Mouse (Mus musculus) C2C12 (cell line): Measurements from ENCODE around the gene Ppp1r14b. TPM values are rescaled to one million over a fixed set of nuclear protein-coding genes. Genes with fewer than 3 reads are reported as not detected.

Source experiments
- H3K27me3 ChIP-seq: one replicate; pipeline ENCODE4 v1.6.1; 2011; ENCODE audit not compliant: control insufficient read depth, insufficient read depth, insufficient read length
- H3K36me3 ChIP-seq: one replicate; pipeline ENCODE4 v1.6.1; 2011; ENCODE audit not compliant: control insufficient read depth, insufficient read depth
- H3K4me3 ChIP-seq: one replicate; pipeline ENCODE4 v1.5.1; 2011; ENCODE audit warnings: mild to moderate bottlenecking, control low read depth; ENCODE audit not compliant: poor library complexity, insufficient read depth, severe bottlenecking
- H3K79me2 ChIP-seq: one replicate; pipeline ENCODE4 v1.6.1; 2011; ENCODE audit not compliant: control insufficient read depth, insufficient read depth
- H3K79me3 ChIP-seq: one replicate; pipeline ENCODE4 v1.6.1; 2011; ENCODE audit warnings: low read depth, control low read depth
- H3ac ChIP-seq: one replicate; pipeline ENCODE3; 2011; ENCODE audit warnings: low read depth; ENCODE audit not compliant: control insufficient read depth, insufficient read length
- CEBPB ChIP-seq: IDR thresholded peaks from one replicate; pipeline ENCODE4 v1.6.1; 2011; ENCODE audit warnings: low read depth, mild to moderate bottlenecking, control low read depth, moderate library complexity
- CTCF ChIP-seq: IDR thresholded peaks from one replicate; pipeline ENCODE4 v1.5.1; 2011; ENCODE audit not compliant: control insufficient read depth, insufficient read depth, insufficient read length
- FOSL1 ChIP-seq: IDR thresholded peaks from one replicate; pipeline ENCODE4 v1.8.0; 2011; ENCODE audit warnings: mild to moderate bottlenecking, low read length; ENCODE audit not compliant: poor library complexity, insufficient read depth, severe bottlenecking
- MAX ChIP-seq: IDR thresholded peaks from one replicate; pipeline ENCODE4 v1.6.1; 2011; ENCODE audit warnings: mild to moderate bottlenecking, control low read depth
- MYOD1 ChIP-seq: IDR thresholded peaks from one replicate; pipeline ENCODE4 v1.6.1; 2011; ENCODE audit warnings: low read depth; ENCODE audit not compliant: control insufficient read depth, insufficient read length
- MYOG ChIP-seq: IDR thresholded peaks from one replicate; pipeline ENCODE4 v1.6.1; 2011; ENCODE audit not compliant: control insufficient read depth, insufficient read length; ENCODE audit errors: extremely low read depth
- USF1 ChIP-seq: IDR thresholded peaks from one replicate; pipeline ENCODE4 v1.6.1; 2011; ENCODE audit warnings: low read depth, mild to moderate bottlenecking, control low read depth, moderate library complexity
- polyA plus RNA-seq: library from polyadenylated mRNA; unstranded; fragments of >200 nt; fragmentation: generic; extraction: Trizol; gene quantifications from one replicate; pipeline ENCODE4 v1.2.1, GENCODE M21; 2012; ENCODE audit warnings: missing spikeins

The Ppp1r14b gene
- polyA plus RNA-seq, 1 experiment, result 1,811 TPM

DNA sequence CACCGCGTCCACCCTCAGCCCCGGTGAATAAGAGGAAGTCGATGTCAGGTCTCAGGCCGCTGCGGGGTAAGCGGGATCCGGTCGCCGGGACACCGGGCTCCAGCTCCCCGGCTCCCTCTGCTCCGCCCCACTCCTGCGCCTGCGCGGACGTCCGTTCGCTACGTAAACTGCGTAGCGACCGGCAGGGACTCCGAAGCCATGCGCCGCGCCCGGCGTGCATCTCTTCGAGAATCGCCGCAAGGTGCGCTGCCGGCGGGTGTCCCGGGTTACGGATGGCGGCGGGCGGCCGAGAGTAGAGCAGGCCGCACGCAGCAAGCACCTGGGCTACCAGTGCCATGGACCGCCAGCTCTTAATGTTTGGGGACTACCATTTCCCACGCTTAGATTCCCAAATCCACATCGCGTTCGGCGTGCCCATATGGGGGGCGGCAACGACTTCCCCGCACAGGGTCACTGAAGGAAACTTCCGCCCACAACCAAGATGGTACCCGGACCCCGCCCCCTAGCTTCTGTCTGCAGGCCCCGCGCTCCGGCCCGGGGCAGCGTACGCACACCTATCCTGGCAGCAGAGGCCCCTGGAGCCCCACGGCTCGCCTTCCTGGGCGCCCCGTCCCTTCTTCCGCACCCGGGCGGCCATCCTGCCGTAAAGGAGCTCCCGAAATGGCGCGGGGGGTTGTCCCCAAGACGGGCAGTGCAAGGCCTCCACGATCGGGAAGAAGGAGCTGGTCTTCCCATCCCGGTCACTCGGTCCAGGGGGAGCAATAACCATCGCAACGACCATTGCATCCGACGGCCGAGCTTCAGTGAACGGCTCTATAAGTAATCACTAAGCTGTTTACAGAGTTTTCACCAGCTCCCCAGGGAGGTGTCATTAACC, 33.2 kb upstream of the Ppp1r14b start, which contains the start of gene Bad:
Gene Bad (plus strand): TSS at position 490 of the 877 bp plus-strand sequence.
- H3K79me2 ChIP-seq, result peaks cover 25% of the 10 kb centered on the region
- no peak for TF ChIP-seq MAX
- TF ChIP-seq CEBPB, result no peak
- no peak for TF ChIP-seq MYOG
- no peak for TF ChIP-seq CTCF
- TF ChIP-seq USF1, result no peak
- no peak for TF ChIP-seq FOSL1
- TF ChIP-seq MYOD1, result no peak
- H3K79me3 ChIP-seq, result peaks cover 2% of the 10 kb centered on the region
- H3K27me3 ChIP-seq, result no peaks in the 10 kb centered on the region
- H3K36me3 ChIP-seq, result no peaks in the 10 kb centered on the region
- peak within 1 kb of the TSS; percentile 65 for H3K4me3 ChIP-seq
- H3ac ChIP-seq, result peak within 1 kb of the TSS; percentile 90

DNA sequence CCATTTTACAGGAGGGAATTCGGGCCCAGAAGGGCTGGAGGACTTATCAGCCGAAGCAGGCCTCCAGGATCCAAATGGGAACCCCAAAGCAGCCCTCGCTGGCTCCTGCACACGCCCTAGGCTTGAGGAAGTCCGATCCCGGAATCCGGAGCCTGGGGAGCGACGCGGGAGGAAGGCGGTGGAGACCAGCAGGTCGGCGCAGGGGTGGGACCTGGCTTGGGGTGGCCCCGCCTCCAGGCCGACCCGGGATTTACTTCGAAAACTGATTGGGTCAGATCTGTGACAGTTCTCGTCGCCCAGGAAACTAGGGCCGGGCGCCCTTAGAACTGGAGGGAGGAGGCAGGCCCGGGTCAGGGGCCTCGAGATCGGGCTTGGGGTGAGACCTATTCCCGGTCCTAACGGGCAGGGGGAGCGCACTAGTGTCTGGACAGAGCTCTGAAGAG, 32.5 kb upstream of the Ppp1r14b start, which contains the start of gene Gpr137:
Gene Gpr137 (minus strand): TSS at position 232 of the 443 bp plus-strand sequence.
- H3K36me3 ChIP-seq, result no peaks in the 10 kb centered on the region
- H3K4me3 ChIP-seq, result peak within 1 kb of the TSS; percentile 65
- H3K79me2 ChIP-seq, result peaks cover 25% of the 10 kb centered on the region
- TF ChIP-seq MAX, result peak; percentile 21
- no peak for TF ChIP-seq CEBPB
- H3ac ChIP-seq, result peak within 1 kb of the TSS; percentile 84
- no peaks in the 10 kb centered on the region for H3K27me3 ChIP-seq
- peaks cover 2% of the 10 kb centered on the region for H3K79me3 ChIP-seq

DNA sequence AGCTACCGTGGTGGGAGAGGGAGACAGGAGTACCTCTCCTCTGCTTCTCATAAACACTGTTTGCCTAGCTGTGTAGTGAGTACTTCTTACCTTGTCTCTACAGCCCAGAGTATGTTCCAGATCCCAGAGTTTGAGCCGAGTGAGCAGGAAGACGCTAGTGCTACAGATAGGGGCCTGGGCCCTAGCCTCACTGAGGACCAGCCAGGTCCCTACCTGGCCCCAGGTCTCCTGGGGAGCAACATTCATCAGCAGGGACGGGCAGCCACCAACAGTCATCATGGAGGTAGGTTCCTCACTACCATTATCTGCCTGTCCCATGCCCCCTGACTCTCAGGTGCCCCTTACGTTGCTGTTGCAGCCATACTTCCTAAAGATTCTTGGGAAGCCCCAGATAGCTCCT, 32.0 kb upstream of the Ppp1r14b start:
- Histone ChIP-seq H3K79me2 (peaks cover 25% of the 10 kb centered on the region), H3K27me3 (no peaks in the 10 kb centered on the region), H3K4me3 (peak overlapping the region; percentile 65), H3K36me3 (no peaks in the 10 kb centered on the region), H3ac (peak overlapping the region; percentile 61), H3K79me3 (peaks cover 2% of the 10 kb centered on the region)
- no peak for TF ChIP-seq USF1
- TF ChIP-seq FOSL1, result no peak
- TF ChIP-seq CTCF, result no peak
- no peak for TF ChIP-seq CEBPB

DNA sequence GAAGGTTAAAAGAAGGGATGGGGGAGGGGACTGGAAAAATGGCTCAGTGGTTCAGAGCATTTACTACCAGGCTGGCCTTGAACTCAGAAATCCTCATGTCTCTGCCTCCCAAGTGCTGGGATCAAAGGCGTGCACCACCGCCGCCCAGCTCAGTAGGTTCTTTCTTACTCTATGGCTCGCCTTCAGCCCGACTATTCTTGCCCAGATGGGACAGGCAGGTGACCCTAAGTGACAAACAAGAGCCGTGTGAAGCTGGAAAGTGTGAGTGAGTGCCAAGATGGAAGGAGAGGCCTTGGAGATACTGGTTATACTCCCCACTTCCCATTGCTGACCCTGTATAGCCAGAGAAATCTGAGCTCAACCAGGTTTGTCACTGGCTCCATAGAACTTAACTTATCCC, 31.1 kb upstream of the Ppp1r14b start:
- no peak for TF ChIP-seq MYOD1
- no peak for TF ChIP-seq FOSL1
- TF ChIP-seq MYOG, result no peak
- TF ChIP-seq CTCF, result no peak
- TF ChIP-seq MAX, result no peak
- TF ChIP-seq CEBPB, result no peak
- no peak for TF ChIP-seq USF1
- no peaks in the 10 kb centered on the region for H3K36me3 ChIP-seq
- H3K27me3 ChIP-seq, result no peaks in the 10 kb centered on the region

DNA sequence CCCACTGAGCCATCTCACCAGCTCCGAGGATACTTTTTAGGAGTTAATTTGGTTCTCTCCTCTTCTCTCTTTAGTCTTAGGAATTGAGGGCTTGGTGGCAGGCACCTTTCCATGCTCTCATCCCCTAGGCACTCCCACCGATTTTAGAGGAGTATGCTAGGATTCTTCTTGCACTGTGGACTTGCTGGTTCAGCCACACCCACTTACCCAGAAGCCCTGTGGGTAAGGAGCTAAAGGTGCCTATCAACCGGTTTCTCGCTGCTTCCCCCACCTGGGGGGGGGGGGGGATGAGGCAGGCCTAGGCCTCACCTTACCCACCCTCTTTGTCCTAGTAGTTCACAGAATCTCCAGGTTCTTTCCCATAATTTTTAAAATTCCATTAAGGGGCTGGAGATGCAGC, 27.0 kb upstream of the Ppp1r14b start:
- TF ChIP-seq CTCF (no peak), MYOG (no peak), CEBPB (no peak), USF1 (no peak), MYOD1 (no peak), MAX (no peak), FOSL1 (no peak)
- no peak overlapping the region for H3ac ChIP-seq
- peaks cover 3% of the 10 kb centered on the region for H3K36me3 ChIP-seq
- H3K27me3 ChIP-seq, result no peaks in the 10 kb centered on the region
- no peaks in the 10 kb centered on the region for H3K79me3 ChIP-seq
- H3K4me3 ChIP-seq, result no peak overlapping the region
- H3K79me2 ChIP-seq, result peaks cover 15% of the 10 kb centered on the region

More for the DNA sequence above, 31.1 kb upstream of the Ppp1r14b start:
- no peak overlapping the region for H3ac ChIP-seq
- peaks cover 25% of the 10 kb centered on the region for H3K79me2 ChIP-seq
- no peak overlapping the region for H3K4me3 ChIP-seq
- H3K79me3 ChIP-seq, result peaks cover 2% of the 10 kb centered on the region

DNA sequence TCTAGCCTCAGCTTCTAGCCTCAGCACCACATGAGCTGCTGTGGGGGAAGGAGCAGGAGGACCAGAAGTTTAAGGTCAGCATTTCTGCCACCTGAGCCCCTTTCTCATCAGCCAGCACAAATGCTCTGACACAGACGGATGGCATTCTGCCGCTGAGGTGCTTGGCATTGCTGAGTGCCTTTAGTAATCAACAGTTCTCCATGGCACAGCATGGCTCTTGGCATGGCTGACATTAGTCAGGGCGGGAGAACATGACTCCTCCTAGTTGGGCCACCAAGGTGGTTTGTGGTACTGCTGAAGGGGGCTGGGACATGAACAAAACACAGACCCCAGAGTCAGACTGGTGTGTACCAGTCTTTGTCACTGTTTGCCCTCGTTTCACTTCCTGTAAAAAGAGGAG, 26.6 kb upstream of the Ppp1r14b start:
- no peak overlapping the region for H3K4me3 ChIP-seq
- no peaks in the 10 kb centered on the region for H3K79me3 ChIP-seq
- H3K27me3 ChIP-seq, result no peaks in the 10 kb centered on the region
- peaks cover 10% of the 10 kb centered on the region for H3K79me2 ChIP-seq
- TF ChIP-seq USF1, result no peak
- no peak for TF ChIP-seq MYOG
- no peak for TF ChIP-seq MAX
- TF ChIP-seq CEBPB, result no peak
- TF ChIP-seq FOSL1, result no peak
- TF ChIP-seq MYOD1, result no peak
- TF ChIP-seq CTCF, result no peak
- no peak overlapping the region for H3ac ChIP-seq
- H3K36me3 ChIP-seq, result peaks cover 7% of the 10 kb centered on the region
